Mouse (Mus musculus) liver, embryonic 16.5 days (tissue): ENCODE results near the gene Khdc4. TPM values are rescaled to one million over a fixed set of nuclear protein-coding genes. Genes with fewer than 3 reads are reported as not detected.

ENCODE experiments used
- ATAC-seq: fragments of 200-750 bp; cut with Nextera tagmentation; 2 replicates; pipeline ENCODE4 v1.8.0; 2017; ENCODE audit warnings: low read depth, mild to moderate bottlenecking, moderate number of reproducible peaks, moderate library complexity
- H3K27ac ChIP-seq: fragments of 300-500 bp; sonication (generic); 2 replicates; pipeline ENCODE4 v1.5.1; 2014; ENCODE audit warnings: mild to moderate bottlenecking, low read length
- H3K27me3 ChIP-seq: fragments of 300-500 bp; sonication (generic); 2 replicates; pipeline ENCODE4 v1.6.1; 2014; ENCODE audit warnings: low read depth, low read length, mixed read lengths; ENCODE audit not compliant: control insufficient read depth, insufficient read depth
- H3K36me3 ChIP-seq: fragments of 300-500 bp; sonication (generic); 2 replicates; pipeline ENCODE4 v1.6.1; 2014; ENCODE audit warnings: mild to moderate bottlenecking; ENCODE audit not compliant: control insufficient read depth, insufficient read depth
- H3K4me1 ChIP-seq: fragments of 300-500 bp; sonication (generic); 2 replicates; pipeline ENCODE4 v1.6.1; 2014; ENCODE audit warnings: low read depth, low read length, mixed read lengths; ENCODE audit not compliant: control insufficient read depth
- H3K4me2 ChIP-seq: fragments of 300-500 bp; sonication (generic); 2 replicates; pipeline ENCODE4 v1.6.1; 2014; ENCODE audit warnings: low read depth, low read length, mixed read lengths
- H3K4me3 ChIP-seq: fragments of 300-500 bp; sonication (generic); 2 replicates; pipeline ENCODE4 v1.5.1; 2014; ENCODE audit warnings: low read depth, mild to moderate bottlenecking, low read length
- H3K9ac ChIP-seq: fragments of 300-500 bp; sonication (generic); 2 replicates; pipeline ENCODE4 v1.6.1; 2014; ENCODE audit warnings: low read depth, low read length
- H3K9me3 ChIP-seq: fragments of 300-500 bp; sonication (generic); replicated peaks from 2 replicates; pipeline ENCODE4 v1.6.1; 2016; ENCODE audit warnings: low read length; ENCODE audit not compliant: control insufficient read depth
- WGBS: fragments of 180-500 bp; shearing (Covaris S2); extraction: QIAGEN DNeasy Blood & Tissue Kit; methylation state at CpG from one replicate; pipeline ENCODE4 v1.1.7; 2014; ENCODE audit not compliant: insufficient replicate concordance; 5-methylcytosine and 5-hydroxymethylcytosine counted together
- polyA plus RNA-seq: library from polyadenylated mRNA; unstranded; fragments of >200 nt; fragmentation: Nextera tagmentation; extraction: Ambion mirVana; gene quantifications from 2 replicates; pipeline ENCODE4 v1.2.1, GENCODE M21; 2015

The Khdc4 gene
- polyA plus RNA-seq, 1 experiment from 2014 or later = 24.5 TPM

DNA sequence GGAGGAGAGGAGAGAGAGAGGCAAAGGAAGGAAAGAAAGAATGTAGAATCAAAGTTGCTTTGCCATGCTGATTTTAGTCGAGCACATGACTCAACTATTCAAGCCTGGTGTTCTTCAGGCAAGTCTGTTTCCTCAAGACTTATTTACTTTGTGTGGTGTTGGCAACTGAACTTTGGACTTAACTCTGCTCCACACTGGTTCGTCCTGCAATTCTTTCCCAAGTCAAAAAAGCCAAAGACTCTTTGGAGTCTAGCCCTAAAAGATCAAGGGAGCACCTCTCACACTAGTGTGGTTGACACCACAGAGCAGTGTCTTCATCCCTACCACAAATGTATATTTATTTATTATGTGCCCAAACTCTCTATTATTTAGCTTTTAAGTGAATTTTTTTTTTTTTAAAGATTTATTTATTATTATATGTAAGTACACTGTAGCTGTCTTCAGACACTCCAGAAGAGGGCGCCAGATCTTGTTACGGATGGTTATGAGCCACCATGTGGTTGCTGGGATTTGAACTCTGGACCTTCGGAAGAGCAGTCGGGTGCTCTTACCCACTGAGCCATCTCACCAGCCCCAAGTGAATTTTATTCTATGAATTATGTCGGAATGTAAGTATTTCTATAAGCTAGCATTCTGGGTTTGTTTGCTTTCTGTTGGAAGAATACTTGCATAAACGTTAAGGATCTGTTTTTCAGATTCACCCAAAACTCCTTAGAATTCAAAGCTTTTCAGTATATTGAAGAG is 1.2 kb upstream of the Khdc4 start:
- Histone ChIP-seq H3K4me1 (peaks cover 11% of the 10 kb centered on the region), H3K9ac (peak overlapping the region; percentile 38), H3K9me3 (no peaks in the 10 kb centered on the region), H3K4me3 (peak overlapping the region; percentile 93), H3K27ac (peak overlapping the region; percentile 94; the same call in 1 of the 2 replicates), H3K27me3 (no peaks in the 10 kb centered on the region), H3K36me3 (peaks cover 8% of the 10 kb centered on the region), H3K4me2 (peak overlapping the region; percentile 76)
- WGBS = 39% methylated on average over 7 of the region's 8 CpGs
- no peak for ATAC-seq

GRCm38 (mm10) chr3:88685958-88686451 is 402 bp downstream of the Khdc4 start:
- Histone ChIP-seq H3K27ac (peak overlapping the region; percentile 94), H3K4me2 (peak overlapping the region; percentile 71), H3K9ac (peak overlapping the region; percentile 98), H3K4me3 (peak overlapping the region; percentile 93), H3K27me3 (no peaks in the 10 kb centered on the region), H3K36me3 (peaks cover 22% of the 10 kb centered on the region), H3K9me3 (no peaks in the 10 kb centered on the region), H3K4me1 (peaks cover 11% of the 10 kb centered on the region)
- WGBS = under 1% methylated on average over 43 of the region's 45 CpGs
- ATAC-seq = peak; percentile 47

DNA sequence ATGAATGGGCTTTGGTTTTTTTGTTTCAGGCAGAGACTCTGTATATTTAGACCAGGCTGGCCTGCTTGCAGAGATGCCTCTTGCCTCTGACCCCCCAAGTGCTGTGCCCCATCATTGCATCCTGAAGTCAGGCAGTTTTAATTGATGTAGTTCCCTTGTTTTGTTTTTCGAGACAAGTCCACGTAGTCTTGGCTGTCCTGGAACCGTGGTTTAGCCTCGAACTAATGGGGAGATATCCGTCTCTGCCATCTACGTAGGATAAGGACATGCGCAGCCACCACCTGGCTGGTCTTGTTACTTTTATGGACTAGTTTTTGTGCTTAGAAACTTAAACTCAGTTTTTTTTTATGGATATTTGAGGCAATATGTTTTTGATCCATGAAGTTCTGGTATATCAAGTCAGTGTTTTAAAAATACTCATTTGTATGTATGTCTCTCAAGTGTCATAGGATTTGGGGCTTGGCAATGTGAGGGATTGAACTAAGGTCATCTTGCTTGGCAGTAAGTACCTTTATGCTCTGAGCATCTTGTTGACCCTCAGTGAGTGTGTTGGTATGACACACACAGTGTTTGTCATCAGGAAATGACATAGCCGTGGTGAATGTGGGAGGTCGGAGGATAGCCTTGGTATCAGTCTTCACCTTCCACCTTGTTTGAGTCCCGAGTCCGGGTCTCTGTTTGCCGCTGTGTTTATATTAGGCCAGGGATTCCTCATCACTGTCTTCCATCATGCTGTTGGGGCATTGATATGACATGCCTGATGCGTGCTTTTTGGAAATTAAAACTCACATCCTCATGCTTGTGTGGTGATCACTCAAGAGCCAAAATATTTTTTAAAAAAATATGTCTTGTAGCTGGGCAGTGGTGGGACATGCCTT is 1.4 kb downstream of the Khdc4 start:
- Histone ChIP-seq H3K9ac (peak overlapping the region; percentile 98), H3K4me1 (peaks cover 11% of the 10 kb centered on the region), H3K27me3 (no peaks in the 10 kb centered on the region), H3K27ac (peak overlapping the region; percentile 94), H3K4me3 (peak overlapping the region; percentile 93), H3K36me3 (peaks cover 25% of the 10 kb centered on the region), H3K4me2 (peak overlapping the region; percentile 71), H3K9me3 (no peaks in the 10 kb centered on the region)
- 11% methylated on average over 13 of the region's 13 CpGs for WGBS
- ATAC-seq = no peak

- ATAC-seq = no peak
- no peaks in the 10 kb centered on the region for H3K27me3 ChIP-seq
- H3K27ac ChIP-seq = no peak overlapping the region
- H3K4me1 ChIP-seq = peaks cover 11% of the 10 kb centered on the region
- H3K36me3 ChIP-seq = peaks cover 39% of the 10 kb centered on the region
- H3K4me3 ChIP-seq = no peak overlapping the region
- no peak overlapping the region for H3K4me2 ChIP-seq
- H3K9ac ChIP-seq = no peak overlapping the region
- 79% methylated on average over 5 of the region's 5 CpGs for WGBS
- no peaks in the 10 kb centered on the region for H3K9me3 ChIP-seq
These were observed 3.5 kb downstream of the Khdc4 start for GRCm38 (mm10) chr3:88689079-88689478.

- no peak for ATAC-seq
- H3K27ac ChIP-seq = no peak overlapping the region
- no peak overlapping the region for H3K4me3 ChIP-seq
- no peak overlapping the region for H3K9ac ChIP-seq
- no peak overlapping the region for H3K4me2 ChIP-seq
- H3K9me3 ChIP-seq = no peaks in the 10 kb centered on the region
- H3K27me3 ChIP-seq = no peaks in the 10 kb centered on the region
- H3K4me1 ChIP-seq = no peaks in the 10 kb centered on the region
- H3K36me3 ChIP-seq = peaks cover 82% of the 10 kb centered on the region
These were observed 9.9 kb downstream of the Khdc4 start for GRCm38 (mm10) chr3:88695545-88695944.

DNA sequence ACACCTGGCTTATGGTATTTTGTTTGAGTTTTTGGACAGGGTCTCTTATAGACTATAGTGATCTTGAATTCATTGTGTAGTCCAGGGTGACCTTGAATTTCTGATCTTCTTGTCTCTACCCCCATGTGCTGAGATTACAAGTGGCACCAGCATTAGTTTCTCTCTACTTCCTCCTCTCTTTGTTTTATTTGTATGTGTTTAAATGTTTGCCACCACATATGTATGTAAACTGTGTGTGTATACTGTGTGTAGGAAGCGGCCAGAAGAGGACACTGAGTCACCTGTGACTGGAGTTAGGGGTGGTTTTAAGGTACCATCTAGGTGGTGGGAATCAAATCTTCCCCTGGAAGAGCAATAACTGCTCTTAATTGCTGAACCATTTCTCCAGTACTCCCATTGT is 12.4 kb downstream of the Khdc4 start:
- no peak overlapping the region for H3K27ac ChIP-seq
- no peaks in the 10 kb centered on the region for H3K4me1 ChIP-seq
- H3K9ac ChIP-seq = no peak overlapping the region
- H3K27me3 ChIP-seq = no peaks in the 10 kb centered on the region
- WGBS = 83% methylated on average over 1 of the region's 1 CpGs
- H3K4me3 ChIP-seq = no peak overlapping the region
- peaks cover 86% of the 10 kb centered on the region for H3K36me3 ChIP-seq
- no peak for ATAC-seq
- no peaks in the 10 kb centered on the region for H3K9me3 ChIP-seq
- H3K4me2 ChIP-seq = no peak overlapping the region

- Histone ChIP-seq H3K36me3 (peaks cover 82% of the 10 kb centered on the region), H3K9ac (no peak overlapping the region), H3K9me3 (no peaks in the 10 kb centered on the region), H3K4me2 (no peak overlapping the region), H3K27me3 (no peaks in the 10 kb centered on the region), H3K4me3 (no peak overlapping the region), H3K4me1 (no peaks in the 10 kb centered on the region), H3K27ac (no peak overlapping the region)
- 80% methylated on average over 6 of the region's 6 CpGs for WGBS
- ATAC-seq = no peak
These were observed 13.2 kb downstream of the Khdc4 start for GRCm38 (mm10) chr3:88698834-88699233.

DNA sequence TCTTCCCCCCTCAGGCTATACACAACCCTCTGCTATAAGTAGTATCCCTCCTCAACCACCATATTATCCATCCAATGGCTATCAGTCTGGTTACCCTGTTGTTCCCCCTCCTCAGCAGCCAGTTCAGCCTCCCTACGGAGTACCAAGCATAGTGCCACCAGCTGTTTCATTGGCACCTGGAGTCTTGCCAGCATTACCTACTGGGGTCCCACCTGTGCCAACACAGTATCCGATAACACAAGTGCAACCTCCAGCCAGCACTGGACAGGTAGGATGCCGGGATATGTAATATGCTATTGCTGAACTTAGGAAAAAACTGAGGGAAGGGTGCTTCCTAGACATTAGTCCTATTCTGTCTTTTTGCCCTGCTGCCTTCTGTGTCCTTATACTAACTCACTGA is 14.6 kb downstream of the Khdc4 start:
- ATAC-seq = no peak
- H3K36me3 ChIP-seq = peaks cover 77% of the 10 kb centered on the region
- no peaks in the 10 kb centered on the region for H3K4me1 ChIP-seq
- no peak overlapping the region for H3K9ac ChIP-seq
- H3K9me3 ChIP-seq = no peaks in the 10 kb centered on the region
- H3K27me3 ChIP-seq = no peaks in the 10 kb centered on the region
- no peak overlapping the region for H3K4me3 ChIP-seq
- H3K27ac ChIP-seq = no peak overlapping the region
- H3K4me2 ChIP-seq = no peak overlapping the region
- 89% methylated on average over 3 of the region's 3 CpGs for WGBS

- H3K4me3 ChIP-seq = no peak overlapping the region
- no peaks in the 10 kb centered on the region for H3K4me1 ChIP-seq
- H3K9me3 ChIP-seq = no peaks in the 10 kb centered on the region
- WGBS = 80% methylated on average over 3 of the region's 3 CpGs
- H3K27me3 ChIP-seq = no peaks in the 10 kb centered on the region
- no peak overlapping the region for H3K4me2 ChIP-seq
- H3K9ac ChIP-seq = no peak overlapping the region
- ATAC-seq = no peak
- no peak overlapping the region for H3K27ac ChIP-seq
- peaks cover 70% of the 10 kb centered on the region for H3K36me3 ChIP-seq
These were observed 15.6 kb downstream of the Khdc4 start for GRCm38 (mm10) chr3:88701222-88701621.
